Mouse (Mus musculus) R1 (cell line): ENCODE measurements at regions not wholly inside any gene's neighbourhood (a gene's known extent, or its start where the extent isn't known, plus 50 kb on each side); places are given as distances from the start of the nearest gene placed in this dataset.

ENCODE experiments used
- DNase-seq: peaks from one replicate; pipeline ENCODE4 v3.0.0-alpha.2; 2018; ENCODE audit warnings: low read depth, low spot score

- peak; percentile 98 for DNase-seq
Observed at GRCm38 (mm10) chr5:60882481-60883305, 925.9 kb upstream of the G6pd2 start.
